Mouse (Mus musculus) erythroblast, embryonic 14.5 days (primary cell): ENCODE data around the gene Sft2d2.

Experiments
- GATA1 ChIP-seq: IDR thresholded peaks from 2 replicates; pipeline ENCODE4 v1.6.1; 2012; ENCODE audit warnings: low read length, inconsistent platforms, mixed read lengths
- TAL1 ChIP-seq: IDR thresholded peaks from 3 replicates; pipeline ENCODE4 v1.6.1; 2012; ENCODE audit warnings: low read length, inconsistent platforms, mixed read lengths

DNA sequence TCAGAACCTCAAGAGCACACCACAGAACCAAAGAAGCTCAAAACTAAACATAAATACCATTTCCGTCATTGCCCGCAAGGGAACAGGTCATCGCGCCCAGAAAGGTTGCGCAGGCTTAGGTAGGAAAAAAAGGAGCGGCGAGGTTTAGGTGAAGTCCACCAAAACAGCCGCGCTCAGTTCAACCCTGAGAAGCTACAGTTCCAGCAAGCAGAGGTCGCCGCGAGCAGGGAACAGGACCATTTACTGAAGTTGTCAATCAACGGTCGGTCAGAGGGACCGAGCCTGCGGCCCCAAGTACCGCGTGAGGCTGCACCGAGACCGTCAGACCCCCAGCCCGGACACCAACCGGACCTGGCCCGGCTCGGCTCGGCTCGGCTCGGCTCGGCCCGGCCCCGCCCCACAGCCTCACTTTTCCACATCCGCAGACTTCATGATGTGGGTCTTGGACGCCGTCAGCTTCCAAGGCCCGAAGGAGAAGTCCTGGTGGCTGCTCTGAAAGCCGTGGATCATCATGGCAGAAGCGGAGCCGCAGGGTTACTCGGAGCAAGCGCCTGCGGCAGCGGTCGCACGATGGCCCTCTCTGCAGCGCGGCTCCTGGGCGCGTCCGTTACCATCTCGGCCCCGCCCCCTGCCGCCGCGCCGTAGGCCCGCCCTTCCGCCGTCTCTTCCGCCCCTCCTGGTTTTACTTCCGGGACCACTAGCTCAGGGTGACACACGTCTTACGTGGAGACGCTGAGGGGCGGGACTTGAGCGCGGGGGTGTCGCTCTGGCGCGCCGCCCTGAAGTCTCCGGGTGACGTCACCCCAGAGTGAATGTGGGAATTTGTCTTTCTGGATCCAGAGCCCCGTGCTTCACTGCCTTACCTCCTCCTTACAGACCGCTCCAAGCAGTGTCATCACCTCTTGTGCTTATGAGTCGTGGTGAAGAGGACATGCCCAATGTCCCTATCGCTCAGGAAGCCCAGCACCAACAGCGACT lies 42.4 kb upstream of the Sft2d2 start, which contains the start of gene Tiprl:
- TF ChIP-seq GATA1 = no peak
- no peak for TF ChIP-seq TAL1
